Mouse (Mus musculus) gastrocnemius, adult 8-10 months (tissue): ENCODE results near the gene St6galnac1. TPM values are rescaled to one million over a fixed set of nuclear protein-coding genes. Genes with fewer than 3 reads are reported as not detected.
"Not testable (repeated sequence)": the region's sequence is repeated elsewhere in the genome, so short reads cannot be mapped to it uniquely, and the experiment has no call there.

Experiments used
- DNase-seq, 2 experiments: peaks; one replicate each; pipeline ENCODE4 v3.0.0; 2022; ENCODE audit warnings: low spot score in 2 of 2
- total RNA-seq, 4 experiments: library from RNA; stranded (reverse); gene quantifications; 2 replicates each; pipeline ENCODE4 v1.2.4; 2022

Gene St6galnac1
- total RNA-seq, 4 experiments from 2014 or later = not detected

DNA sequence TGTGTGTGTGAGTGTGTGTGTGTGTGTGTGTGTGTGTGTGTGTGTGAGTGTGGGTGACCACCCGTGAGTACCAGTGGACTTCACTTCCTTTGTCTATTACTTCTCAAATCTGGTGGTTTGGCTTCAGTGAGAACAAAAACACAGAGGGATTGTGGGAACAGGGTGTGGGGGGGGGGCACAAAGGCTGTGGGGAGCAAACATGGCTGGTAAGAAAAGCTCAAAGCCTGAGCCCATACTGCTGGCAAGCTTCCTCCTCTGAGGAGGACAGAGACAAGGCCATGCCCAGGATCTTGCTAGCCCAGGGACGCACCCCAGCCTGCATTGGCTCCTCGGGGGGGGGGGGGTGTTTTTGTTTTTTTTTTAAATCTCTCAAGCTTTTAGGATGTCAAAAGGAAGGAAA, 32.2 kb upstream of the St6galnac1 start:
- DNase-seq = no peak

- DNase-seq = no peak
Measured at GRCm38 (mm10) chr11:116807116-116807515, 31.8 kb upstream of the St6galnac1 start.

DNA sequence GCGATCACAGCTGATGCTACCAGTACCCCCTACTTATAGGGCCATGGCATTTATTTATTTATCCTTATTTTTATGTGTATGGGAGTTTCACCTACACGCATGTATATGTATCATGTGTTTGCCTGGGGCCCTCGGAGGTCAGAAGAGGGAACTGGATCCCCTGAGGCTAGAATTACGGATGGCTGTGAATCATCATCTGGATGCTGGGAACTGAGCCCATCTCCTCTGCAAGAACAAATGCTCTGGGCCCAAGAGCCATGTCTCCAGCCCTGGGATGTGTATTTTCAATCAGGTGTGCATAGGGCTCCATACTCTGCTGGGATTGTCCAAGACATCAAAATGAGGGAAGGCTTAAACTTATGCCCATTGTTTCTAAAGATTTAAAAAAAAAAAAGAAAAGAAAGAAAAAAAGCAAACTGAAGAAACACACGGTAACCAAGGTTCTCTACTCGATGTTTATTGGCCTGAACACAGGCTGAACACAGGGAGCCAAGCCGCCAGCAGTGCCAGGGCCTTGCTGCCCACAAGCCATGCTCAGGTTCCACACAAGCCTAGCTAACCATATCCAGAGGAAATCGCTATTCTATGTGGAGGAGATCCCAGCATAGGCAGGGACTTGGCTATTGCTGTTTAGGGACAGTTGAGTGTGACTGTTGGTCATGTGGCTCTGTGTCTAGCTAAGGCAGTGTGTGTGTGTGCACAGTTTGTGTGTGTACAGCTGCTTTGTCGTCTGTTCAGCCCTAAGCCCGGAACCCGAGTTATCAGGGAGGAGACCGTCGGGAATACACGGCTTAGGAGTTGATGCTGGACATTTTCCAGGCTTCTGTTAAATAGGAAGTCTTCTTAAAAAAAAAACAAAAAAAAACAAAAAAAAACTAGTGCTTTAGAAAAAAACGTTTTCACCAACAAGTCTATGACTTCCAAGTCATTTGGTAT, 31.1 kb upstream of the St6galnac1 start:
- DNase-seq = no peak

- DNase-seq = no peak
Measured at GRCm38 (mm10) chr11:116802709-116803108, 27.4 kb upstream of the St6galnac1 start.

DNA sequence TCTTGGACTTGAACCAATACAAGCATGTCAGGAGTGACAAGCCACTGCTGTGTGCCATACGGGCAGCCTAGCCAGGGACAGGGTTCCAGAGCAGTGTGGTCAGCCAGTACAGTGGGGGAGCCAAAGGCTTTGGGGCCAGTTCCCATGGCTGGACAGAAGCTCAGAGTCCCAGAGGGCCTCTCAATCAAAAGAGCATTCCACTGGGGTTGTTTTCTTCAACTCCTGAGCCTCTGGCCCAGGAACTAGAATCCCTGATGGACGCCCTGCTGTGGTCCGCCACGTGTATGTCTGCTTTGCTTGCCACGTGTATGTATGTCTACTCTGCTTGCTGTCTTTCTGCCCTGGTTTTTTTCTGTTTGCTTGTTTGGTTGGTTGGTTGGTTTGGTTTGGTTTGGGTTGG, 25.8 kb upstream of the St6galnac1 start:
- DNase-seq = no peak

DNA sequence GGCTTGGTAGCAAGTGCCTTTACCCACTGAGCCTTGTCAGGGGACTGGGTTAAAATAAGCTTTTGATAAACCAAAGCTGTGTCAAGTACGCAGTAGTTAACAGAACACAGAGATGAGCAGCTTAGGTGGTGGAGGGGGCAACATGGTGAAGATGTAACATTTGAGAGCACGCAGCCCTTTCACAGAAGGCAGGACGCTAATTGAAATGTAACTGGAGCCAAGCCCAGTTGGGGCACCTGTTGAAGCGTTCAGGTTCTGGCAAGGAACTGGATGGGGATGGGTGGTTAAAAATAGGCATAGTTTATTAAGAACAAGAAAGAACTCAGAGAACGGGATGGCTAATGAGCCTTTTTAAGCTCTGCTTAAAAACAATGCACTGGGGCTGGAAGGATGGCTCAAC, 24.1 kb upstream of the St6galnac1 start:
- DNase-seq = no peak

DNA sequence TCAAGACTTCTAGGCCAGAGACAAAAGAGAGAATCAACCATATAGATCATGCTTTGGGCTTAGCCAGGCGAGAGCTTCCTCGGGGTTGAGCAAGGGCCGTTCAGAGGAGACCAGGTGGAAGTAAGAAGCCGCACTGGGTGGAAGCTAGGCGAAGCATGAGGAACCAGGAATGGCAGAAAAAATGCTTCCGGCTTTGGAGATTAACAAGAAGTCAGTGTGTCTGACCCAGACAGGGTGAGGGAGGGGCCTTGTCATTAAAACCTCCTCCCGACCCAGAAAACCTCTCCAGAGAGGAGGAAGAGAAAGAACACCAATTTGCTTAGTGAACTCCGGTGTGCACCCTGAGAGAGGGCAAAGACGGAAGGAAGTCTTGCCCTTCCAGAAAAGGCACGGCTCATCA, 8.9 kb upstream of the St6galnac1 start:
- no peak for DNase-seq

GRCm38 (mm10) chr11:116782737-116783145, 7.4 kb upstream of the St6galnac1 start:
- no peak for DNase-seq

GRCm38 (mm10) chr11:116773205-116773604, 2.1 kb downstream of the St6galnac1 start:
- no peak for DNase-seq

DNA sequence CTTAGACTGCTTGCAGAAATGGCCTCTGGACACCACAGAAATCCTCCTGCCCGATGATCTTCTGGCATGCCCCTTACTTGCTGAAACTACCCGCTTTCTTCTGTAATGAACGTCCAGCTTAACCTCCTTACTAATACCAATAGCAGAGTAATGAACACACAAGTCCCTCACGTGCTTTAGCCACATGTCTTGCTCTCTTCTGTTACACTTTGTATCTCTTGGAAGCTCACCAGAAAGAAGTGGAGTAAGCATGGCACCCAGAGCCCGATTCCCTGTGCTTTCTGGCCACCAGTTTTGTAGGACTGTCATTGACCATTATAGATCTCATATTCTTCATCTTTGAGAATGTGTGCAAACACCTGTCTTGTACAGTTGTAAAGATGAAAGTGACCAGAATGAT, 5.4 kb downstream of the St6galnac1 start:
- no peak for DNase-seq

DNA sequence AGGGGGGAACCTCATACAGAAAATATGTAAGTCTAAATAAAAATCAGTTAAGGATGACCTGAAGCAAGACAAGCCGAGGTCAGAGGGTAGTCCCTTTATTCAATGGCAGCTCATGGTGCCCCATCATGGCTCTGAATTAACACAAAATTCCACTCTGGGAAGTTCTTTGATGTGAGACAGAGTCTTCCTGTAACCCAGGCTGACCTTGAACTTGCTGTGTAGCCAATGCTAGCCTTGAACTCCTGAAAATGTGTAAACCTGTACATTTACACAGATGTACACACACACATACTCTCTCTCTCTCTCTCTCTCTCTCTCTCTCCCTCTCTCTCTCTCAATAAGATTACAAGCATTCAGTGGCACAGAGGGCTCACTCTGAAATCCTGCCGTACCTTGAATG, 10.4 kb downstream of the St6galnac1 start:
- no peak for DNase-seq

DNA sequence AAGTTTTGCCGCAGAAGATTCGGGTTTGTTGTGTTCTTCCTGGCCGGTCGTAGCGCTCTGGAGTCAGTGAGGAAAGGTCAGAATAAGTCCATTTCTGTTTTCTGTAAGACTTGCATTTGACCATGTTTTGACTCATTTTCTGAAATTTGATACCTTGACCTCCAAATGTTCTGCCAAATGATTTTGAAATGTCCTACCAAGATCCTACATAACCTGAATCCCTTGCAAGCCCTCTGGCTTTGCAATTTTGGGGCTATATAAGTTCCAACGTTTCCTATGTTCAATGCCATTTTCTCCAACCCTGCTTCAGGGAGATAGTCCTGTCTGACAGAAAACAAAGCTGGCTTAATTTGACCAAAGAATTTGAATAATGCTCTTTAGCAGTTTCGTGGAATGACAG, 11.0 kb downstream of the St6galnac1 start:
- no peak for DNase-seq

DNA sequence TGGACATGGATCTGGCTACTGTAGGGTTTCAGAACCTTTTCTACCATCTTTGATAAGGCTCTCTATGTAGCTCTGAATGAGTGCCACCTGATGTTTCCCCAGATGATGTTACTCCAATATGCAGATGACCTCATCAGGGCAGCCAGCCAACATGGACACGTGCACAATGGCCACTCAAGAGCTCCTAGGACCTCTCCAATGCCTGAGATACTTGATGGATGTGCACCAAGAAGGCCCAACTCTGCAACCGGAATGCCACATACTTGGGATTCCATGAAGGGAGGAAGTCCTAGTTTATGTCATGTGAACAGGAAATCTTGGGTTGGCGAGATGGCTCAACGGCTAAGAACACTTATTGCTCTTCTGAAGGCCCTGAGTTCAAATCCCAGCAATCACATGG, 20.1 kb downstream of the St6galnac1 start:
- DNase-seq = no peak

DNA sequence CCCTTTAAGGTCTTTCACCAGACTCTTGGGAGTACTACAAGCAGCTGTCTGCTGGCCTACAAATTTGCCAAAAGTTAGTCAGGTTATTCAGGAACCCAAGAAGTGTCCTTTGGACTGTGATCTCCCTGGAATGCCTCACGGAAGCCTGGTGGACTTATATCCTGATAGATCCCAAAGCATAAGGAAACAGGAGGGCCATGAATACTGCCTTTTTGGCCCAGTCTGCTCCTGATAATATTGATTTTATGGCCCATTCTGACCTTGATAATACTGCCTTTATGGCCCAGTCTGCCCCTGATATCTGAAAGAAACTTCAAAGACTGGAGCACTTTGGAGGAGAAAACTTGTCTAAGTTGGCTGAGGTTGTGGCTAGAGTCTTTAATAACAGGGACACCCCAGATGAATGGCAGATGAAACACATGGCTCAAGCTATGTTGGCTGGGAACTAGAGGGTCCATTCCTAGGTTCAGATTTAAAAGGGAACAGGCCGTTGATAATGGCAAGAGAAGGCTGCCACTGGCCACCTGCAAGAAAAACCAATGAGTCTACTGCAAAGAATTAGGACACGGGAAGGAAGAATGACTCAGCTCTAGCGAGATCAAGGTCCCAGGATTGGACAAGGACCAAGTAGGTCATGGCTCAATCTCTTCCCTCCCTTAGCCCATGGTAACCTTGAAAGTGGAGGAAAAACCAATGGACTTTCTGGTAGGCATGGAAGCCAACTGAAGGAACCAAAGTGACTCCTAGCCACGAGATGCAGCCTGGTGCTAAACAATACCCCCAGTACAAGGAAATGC, 21.4 kb downstream of the St6galnac1 start:
- no peak for DNase-seq

- no peak for DNase-seq
Measured at GRCm38 (mm10) chr11:116749733-116750132, 25.6 kb downstream of the St6galnac1 start.

DNA sequence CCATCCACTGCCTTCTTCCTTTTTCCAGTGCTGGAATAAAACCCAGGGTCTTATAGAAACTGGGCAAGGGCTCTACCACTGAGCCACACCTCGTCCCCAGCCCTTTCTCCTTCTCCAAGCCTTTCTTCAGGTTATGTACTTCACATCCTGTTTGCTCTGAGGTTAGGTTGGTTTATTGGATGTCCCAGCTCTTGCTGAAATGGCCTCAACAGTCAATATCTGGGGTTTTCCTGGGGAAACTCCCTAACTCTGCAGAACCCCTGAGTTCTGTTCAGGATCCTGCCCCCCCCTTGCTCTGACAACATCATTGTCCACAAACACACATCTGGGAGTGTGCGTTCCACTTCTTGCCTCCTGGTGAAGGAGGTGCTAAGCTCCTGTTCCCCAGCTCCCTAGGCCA, 26.6 kb downstream of the St6galnac1 start:
- DNase-seq = not testable (repeated sequence)

DNA sequence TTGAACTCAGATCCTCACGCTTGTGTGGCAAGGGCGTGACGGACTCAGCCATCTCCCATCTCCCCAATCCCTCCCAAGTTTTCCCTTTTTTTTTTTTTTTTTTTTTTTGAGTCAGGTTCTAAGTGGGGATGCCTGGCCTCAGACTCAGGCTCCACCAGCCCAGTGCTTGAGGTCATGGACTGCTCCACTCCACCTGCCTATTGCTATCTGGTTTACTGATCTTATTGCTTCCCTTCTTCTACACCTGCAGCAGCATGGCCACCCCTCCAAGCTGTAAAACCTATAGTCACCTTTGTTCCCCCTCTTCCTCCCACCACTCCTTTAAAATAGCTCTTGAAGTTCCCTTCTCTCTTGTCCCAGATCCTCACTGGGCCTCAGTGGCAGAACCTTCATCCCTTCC, 28.5 kb downstream of the St6galnac1 start:
- not testable (repeated sequence) for DNase-seq

DNA sequence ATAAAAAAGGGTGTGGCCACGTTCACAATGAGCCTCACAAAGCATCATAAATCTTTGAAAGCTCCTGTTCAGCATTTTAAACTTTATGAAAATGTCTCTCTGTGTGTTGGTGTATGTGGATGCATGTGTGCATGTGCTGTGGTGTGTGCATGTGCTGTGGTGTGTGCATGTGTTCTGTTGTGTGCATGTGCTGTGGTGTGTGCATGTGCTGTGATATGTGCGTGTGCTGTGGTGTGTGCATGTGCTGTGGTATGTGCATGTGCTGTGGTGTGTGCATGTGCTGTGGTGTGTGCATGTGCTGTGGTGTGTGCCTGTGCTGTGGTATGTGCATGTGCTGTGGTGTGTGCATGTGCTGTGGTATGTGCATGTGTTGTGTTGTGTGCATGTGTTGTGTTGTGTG, 29.9 kb downstream of the St6galnac1 start:
- DNase-seq = not testable (repeated sequence)

GRCm38 (mm10) chr11:116738411-116738810, 36.9 kb downstream of the St6galnac1 start:
- DNase-seq = no peak

DNA sequence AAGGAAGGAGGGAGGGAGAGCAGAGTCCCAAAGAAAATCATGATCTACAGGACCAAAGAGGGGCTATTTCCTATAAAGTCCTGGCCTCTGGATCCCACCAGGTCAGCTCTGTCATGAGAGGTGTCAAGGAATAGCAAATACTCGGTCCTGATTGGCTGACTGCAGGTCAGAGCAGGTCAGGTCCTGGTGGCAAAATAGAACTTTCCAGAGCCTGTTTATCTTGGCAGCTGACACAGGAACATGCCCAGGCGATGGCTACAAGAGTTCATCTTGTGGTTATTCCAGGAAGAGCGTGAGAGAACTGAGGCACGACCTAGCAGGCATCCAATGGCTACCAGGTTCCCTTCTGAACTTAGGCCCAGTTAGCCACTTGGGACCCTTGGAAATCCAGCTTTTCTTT, 42.8 kb downstream of the St6galnac1 start:
- DNase-seq = no peak

DNA sequence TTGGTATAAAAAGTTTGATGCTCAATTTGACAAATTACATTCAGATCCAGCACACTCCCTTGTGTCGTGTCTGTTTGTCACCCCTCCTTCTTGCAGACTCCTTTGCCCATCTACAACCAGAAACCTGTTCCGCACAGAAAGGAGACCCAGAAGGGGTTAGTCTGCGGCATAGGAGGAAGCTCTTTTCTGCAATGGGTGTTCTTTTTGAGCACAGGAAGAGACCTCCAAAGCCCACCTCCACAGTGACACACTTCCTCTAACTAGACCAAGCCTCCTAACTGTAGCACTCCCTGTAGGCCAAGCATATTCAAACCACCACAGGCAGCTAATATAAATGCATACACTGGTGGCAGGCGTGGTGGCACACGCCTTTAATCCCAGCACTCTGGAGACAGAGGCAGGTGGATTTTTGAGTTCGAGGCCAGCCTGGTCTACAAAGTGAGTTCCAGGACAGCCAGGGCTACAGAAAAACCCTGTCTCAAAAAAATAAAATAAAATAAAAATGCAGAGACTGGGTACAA, 44.2 kb downstream of the St6galnac1 start:
- not testable (repeated sequence) for DNase-seq
